Mouse (Mus musculus): ENCODE measurements around the gene Cep57l1. TPM values are rescaled to one million over a fixed set of nuclear protein-coding genes. Genes with fewer than 3 reads are reported as not detected.

Cep57l1 gene
- 13.1 TPM for polyA plus RNA-seq (2017; shearing (Covaris generic))

DNA sequence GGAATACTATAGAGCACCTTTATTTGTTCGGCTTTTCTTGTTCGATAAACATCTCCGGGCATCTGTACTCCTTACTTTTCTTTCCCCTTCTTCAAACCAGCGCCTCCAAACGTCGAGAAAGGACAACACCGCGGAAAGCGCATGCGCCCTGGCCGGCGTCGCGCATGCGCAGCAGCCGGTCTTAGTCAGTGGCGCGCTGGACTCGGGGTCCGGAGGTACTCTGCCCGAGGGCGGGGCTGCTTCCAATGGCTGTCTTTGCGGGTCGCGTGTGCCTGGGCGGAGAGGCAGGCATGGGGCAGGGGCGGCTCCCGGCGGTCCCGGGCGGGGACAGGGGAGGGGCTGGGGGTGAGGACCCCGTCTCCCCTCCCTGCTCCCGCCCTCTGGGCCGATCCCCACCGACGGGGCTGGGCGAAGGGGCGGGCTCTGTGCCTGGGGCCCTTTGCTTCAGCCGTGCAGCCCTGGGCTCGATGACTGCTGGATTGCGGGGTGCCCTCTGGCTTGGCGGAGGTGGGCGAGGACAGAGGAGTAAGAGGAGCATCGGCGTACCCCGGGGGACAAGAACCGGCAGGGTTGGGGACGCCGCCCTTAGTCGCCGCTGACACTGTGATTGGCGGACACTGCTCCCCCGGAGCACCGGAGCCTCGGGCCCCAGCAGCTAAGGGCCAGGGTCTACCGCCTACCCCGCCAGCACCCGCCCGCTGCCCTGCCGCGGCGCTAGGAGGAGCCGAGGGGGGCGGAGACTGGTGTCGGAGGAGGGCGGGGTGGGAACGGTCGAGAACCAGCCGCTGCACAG, at the start of gene Cep57l1, which contains the start of gene Sesn1:
Gene Cep57l1 (minus strand): TSS at position 101 of the 793 bp plus-strand sequence.
Gene Sesn1 (plus strand): TSS at position 165 of the 793 bp plus-strand sequence.

DNA sequence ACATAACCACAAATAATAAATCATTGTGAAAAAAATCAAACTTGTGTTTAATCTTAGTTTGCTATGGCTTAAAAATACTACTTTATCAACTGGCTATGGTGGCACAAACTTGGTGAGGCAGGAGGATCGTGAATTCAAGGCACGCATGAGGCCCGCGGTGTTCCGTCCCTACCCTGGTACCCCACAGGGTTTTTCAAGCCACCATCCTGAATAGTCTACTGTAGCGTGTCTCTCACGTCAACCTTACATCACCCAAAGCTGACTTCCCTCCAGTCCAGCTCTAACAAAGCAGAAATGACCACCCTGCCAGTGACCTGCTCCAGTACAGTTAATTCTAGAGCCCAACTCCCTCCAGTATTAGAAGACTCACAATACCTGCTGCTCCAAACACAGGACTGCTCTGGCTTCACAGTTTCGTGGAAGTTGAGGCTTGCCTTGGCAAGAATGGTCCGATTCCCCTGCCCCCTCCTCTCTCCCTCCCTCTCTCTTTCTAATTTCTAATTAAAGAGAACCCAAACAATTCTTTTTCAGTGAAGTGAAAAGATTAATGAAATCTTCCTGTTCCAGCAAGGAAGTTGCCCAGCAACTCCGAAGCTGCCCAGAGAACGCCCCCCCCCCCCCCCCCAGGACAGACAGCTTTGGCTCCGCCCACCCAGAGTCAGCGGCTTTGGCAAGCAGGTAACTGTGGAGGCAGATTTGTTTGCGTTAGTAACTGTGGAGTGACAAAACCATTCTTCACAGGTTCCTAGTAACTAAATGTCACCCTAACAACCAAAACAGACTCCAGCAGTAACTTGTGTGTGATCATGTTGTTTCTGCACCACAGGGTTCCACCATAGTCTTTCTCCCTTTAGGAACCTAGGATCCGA, 93.4 kb downstream of the Cep57l1 start, which contains the start of gene Ccdc162:
Gene Ccdc162 (minus strand): TSS at position 606 of the 869 bp plus-strand sequence.

Other genes starting within 250 kb of the Cep57l1 start
- gene Ccdc162, start 93.2 kb downstream of the Cep57l1 start, polyA plus RNA-seq (2017; shearing (Covaris generic)) = 1.8 TPM
- 105 TPM for gene Sesn1, start 64 bp upstream of the Cep57l1 start, polyA plus RNA-seq (2017; shearing (Covaris generic))
- 0.10 TPM for gene Armc2, start 208.6 kb upstream of the Cep57l1 start, polyA plus RNA-seq (2017; shearing (Covaris generic))